Mouse (Mus musculus): Measurements from ENCODE around the gene Tmem131. TPM values are rescaled to one million over a fixed set of nuclear protein-coding genes. Genes with fewer than 3 reads are reported as not detected.
A peak's percentile ranks its signal among the peaks of the same experiment; 100 is the strongest.

The Tmem131 gene
- total and polyA plus RNA-seq, 2 experiments from 2014 or later = 8.9 to 21.5 TPM

DNA sequence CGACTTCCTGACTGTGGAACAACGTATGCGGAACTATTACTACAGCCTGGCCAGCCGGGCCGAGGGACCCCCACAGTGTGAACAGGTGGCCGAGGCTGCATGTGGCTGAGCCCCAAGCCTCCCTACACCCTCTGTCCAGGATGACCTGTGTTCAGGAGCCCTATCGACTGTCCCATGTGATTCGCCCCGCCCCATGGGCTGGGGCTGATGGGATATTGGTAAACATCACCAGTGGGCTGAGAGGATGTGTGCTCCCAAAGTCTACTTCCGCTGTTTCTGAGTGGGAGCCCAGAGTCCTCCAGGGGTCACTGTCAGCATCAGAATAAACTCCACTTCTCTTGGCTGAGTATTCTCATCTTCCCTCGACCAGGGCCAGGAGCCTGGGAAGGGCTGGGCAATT, 161.0 kb downstream of the Tmem131 start:
- WGBS = 73% methylated on average over 11 of the region's 11 CpGs
- DNase-seq (ENCODE audit: low spot score) (no peak), ATAC-seq (no peak)
- H3K4me1 ChIP-seq (ENCODE audit: insufficient read depth, low read length) = no peaks in the 10 kb centered on the region
- no peak overlapping the region for H3K4me2 ChIP-seq (ENCODE audit: low read depth, low read length)
- no peak overlapping the region for H3K4me3 ChIP-seq (ENCODE audit: low read length)
- no peaks in the 10 kb centered on the region for H3K27me3 ChIP-seq (ENCODE audit: insufficient read depth, low read length)
- H3K9me3 ChIP-seq (ENCODE audit: low read length) = no peaks in the 10 kb centered on the region
- no peak overlapping the region for H3K9ac ChIP-seq (replicated peaks; ENCODE audit: low read length)
- H3K36me3 ChIP-seq (ENCODE audit: insufficient read depth, low read length) = no peaks in the 10 kb centered on the region
- no peak for TF ChIP-seq CTCF (IDR thresholded peaks at IDR 0.05; ENCODE audit: low read depth)
- H3K27ac ChIP-seq = no peak overlapping the region

DNA sequence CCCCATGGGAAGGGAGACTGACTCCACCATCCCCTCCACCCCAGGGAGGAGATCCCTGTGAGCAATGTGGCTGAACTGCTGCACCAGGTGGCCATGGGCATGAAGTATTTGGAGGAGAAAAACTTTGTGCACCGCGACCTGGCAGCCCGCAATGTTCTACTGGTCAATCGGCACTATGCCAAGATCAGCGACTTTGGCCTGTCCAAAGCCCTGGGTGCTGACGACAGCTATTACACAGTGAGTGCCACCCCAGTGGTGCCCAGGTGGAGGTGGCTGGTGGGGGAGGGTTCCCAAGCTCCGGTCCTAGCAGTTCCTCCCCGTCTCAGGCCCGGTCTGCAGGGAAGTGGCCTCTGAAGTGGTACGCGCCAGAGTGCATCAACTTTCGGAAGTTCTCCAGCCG, 162.7 kb downstream of the Tmem131 start:
- H3K9me3 ChIP-seq (ENCODE audit: low read length) = no peaks in the 10 kb centered on the region
- H3K4me2 ChIP-seq (ENCODE audit: low read depth, low read length) = no peak overlapping the region
- 93% methylated on average over 13 of the region's 13 CpGs for WGBS
- no peak for TF ChIP-seq CTCF (IDR thresholded peaks at IDR 0.05; ENCODE audit: low read depth)
- no peaks in the 10 kb centered on the region for H3K4me1 ChIP-seq (ENCODE audit: insufficient read depth, low read length)
- H3K27ac ChIP-seq = no peak overlapping the region
- H3K27me3 ChIP-seq (ENCODE audit: insufficient read depth, low read length) = no peaks in the 10 kb centered on the region
- H3K4me3 ChIP-seq (ENCODE audit: low read length) = no peak overlapping the region
- ATAC-seq (no peak), DNase-seq (ENCODE audit: low spot score) (no peak)
- no peaks in the 10 kb centered on the region for H3K36me3 ChIP-seq (ENCODE audit: insufficient read depth, low read length)
- no peak overlapping the region for H3K9ac ChIP-seq (replicated peaks; ENCODE audit: low read length)

DNA sequence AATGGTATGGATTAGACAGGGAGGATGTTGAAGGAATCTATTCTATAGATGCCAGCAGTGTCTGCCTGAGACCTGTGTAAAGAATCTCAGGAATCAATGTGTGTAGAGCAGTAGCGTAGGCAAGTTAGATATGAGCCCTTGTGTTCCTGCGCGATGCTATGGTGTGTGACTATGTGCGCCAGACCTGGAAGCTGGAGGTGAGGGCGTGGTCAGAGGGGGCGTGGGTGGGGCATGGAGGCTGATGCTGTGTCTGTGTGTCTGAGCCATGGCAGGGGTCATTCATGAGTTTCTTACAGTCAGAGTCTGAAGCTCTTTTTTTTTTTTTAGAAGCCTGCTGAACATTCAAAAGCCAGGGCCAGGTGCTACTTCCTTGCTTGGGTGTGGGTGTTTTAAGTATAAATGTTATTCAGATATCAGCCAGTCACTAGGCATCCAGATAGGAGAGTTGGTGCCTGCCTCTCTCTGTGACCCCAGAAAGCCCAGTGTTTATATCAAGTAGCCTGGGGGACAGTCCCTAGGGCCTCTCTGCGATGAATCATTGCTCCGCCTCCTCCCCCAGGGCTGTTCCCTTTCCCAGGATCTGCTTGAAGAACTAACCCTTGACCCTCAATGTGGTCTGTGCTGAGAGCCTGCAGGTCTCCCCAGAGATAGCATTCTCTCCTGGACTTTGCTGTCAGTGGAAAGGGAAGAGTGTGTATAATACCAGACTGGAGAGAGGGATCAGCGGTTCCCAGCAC, 171.1 kb downstream of the Tmem131 start:
- Histone ChIP-seq H3K9ac (replicated peaks; ENCODE audit: low read length) (no peak overlapping the region), H3K9me3 (ENCODE audit: low read length) (no peaks in the 10 kb centered on the region), H3K4me1 (ENCODE audit: insufficient read depth, low read length) (no peaks in the 10 kb centered on the region), H3K36me3 (ENCODE audit: insufficient read depth, low read length) (no peaks in the 10 kb centered on the region), H3K4me3 (ENCODE audit: low read length) (no peak overlapping the region), H3K27me3 (ENCODE audit: insufficient read depth, low read length) (no peaks in the 10 kb centered on the region), H3K4me2 (ENCODE audit: low read depth, low read length) (no peak overlapping the region), H3K27ac (no peak overlapping the region)
- DNase-seq (ENCODE audit: low spot score) (no peak), ATAC-seq (no peak)
- no peak for TF ChIP-seq CTCF (IDR thresholded peaks at IDR 0.05; ENCODE audit: low read depth)
- 88% methylated on average over 9 of the region's 9 CpGs for WGBS

DNA sequence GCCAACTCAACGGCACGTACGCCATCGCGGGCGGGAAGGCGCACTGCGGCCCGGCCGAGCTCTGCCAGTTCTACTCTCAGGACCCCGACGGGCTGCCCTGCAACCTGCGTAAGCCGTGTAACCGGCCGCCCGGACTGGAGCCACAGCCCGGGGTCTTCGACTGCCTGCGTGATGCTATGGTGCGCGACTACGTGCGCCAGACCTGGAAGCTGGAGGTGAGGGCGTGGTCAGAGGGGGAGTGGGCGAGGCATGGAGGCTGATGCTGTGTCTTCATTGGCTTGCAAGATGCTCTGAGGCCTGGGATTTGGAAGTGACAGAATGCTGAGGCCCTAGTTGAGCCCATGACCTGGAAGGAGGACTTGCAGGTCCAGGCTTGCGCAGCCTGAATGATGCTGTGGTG, 172.5 kb downstream of the Tmem131 start:
- Histone ChIP-seq H3K27me3 (ENCODE audit: insufficient read depth, low read length) (no peaks in the 10 kb centered on the region), H3K9ac (replicated peaks; ENCODE audit: low read length) (no peak overlapping the region), H3K4me1 (ENCODE audit: insufficient read depth, low read length) (no peaks in the 10 kb centered on the region), H3K4me3 (ENCODE audit: low read length) (no peak overlapping the region), H3K36me3 (ENCODE audit: insufficient read depth, low read length) (no peaks in the 10 kb centered on the region), H3K9me3 (ENCODE audit: low read length) (no peaks in the 10 kb centered on the region), H3K27ac (no peak overlapping the region), H3K4me2 (ENCODE audit: low read depth, low read length) (peak overlapping the region; percentile 10; the same call in 1 of the 2 replicates)
- no peak for TF ChIP-seq CTCF (IDR thresholded peaks at IDR 0.05; ENCODE audit: low read depth)
- whole genome bisulfite sequencing = 21% methylated on average over 27 of the region's 27 CpGs
- 0 out of 2 replicates have a peak, but pooled peaks have one; percentile 18 for ATAC-seq
- no peak for DNase-seq (ENCODE audit: low spot score)

DNA sequence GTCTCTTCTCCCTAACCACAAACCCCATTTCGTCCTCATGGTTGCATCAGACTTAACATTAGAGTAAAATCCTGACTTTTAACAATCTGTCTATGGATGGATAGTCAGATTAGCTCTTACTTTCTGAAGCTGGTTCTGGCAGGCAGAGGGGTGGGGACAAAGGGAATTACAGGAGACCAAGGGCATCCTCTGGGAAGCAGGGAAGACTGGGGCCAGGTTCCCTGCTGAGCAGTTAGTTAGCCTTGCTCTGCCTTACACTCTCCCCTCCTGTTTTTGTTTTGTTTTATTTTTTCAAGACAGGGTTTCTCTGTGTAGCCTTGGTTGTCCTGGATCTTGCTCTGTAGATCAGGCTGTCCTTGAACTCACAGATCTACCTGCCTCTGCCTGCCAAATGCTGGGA, 173.5 kb downstream of the Tmem131 start:
- Histone ChIP-seq H3K4me1 (ENCODE audit: insufficient read depth, low read length) (no peaks in the 10 kb centered on the region), H3K4me2 (ENCODE audit: low read depth, low read length) (no peak overlapping the region), H3K36me3 (ENCODE audit: insufficient read depth, low read length) (no peaks in the 10 kb centered on the region), H3K27me3 (ENCODE audit: insufficient read depth, low read length) (no peaks in the 10 kb centered on the region), H3K4me3 (ENCODE audit: low read length) (no peak overlapping the region), H3K9ac (replicated peaks; ENCODE audit: low read length) (no peak overlapping the region), H3K9me3 (ENCODE audit: low read length) (no peaks in the 10 kb centered on the region), H3K27ac (no peak overlapping the region)
- 88% methylated on average over 1 of the region's 1 CpGs for WGBS
- no peak for TF ChIP-seq CTCF (IDR thresholded peaks at IDR 0.05; ENCODE audit: low read depth)
- ATAC-seq (no peak), DNase-seq (ENCODE audit: low spot score) (no peak)

DNA sequence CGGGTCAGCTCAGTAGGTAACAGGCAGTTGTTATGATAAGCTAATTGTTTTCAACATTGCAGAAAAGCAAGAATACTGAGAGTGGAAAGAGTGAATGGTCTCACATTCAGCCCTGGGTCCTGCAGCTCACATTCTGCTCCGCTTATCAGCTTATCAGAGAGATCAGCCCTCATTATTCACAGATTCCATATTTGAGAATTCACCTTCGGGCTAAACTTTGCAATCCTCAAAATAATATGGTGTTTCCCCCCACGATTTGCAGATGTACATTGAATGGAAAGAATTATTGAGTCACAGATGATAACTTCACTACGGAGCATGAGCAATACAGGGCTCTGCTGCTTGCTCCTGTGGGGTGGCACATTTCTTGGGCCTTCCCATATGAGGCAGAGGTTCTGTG, 174.7 kb downstream of the Tmem131 start:
- WGBS = 74% methylated on average over 5 of the region's 5 CpGs
- no peak for ATAC-seq

DNA sequence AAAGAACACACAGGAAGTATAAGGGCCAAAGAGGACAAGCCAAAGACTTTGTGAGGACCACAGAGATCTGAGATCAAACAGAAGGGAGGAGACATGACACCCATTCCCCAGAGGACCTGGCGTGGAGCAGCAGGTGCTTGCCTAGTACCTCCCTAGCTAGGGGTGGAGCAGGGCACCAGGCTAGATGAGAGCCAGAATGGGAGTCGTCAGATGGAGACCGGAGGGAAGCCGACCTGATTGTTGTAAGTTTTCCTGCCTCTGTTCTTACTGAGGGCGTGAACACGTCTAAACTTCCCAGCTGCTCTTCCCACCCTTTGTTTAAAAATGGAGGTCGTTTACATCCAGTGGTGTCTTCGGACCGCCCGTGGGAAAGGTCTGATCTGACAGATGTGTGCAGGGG, 176.1 kb downstream of the Tmem131 start:
- H3K9ac ChIP-seq (replicated peaks; ENCODE audit: low read length) = no peak overlapping the region
- H3K27ac ChIP-seq = no peak overlapping the region
- no peaks in the 10 kb centered on the region for H3K36me3 ChIP-seq (ENCODE audit: insufficient read depth, low read length)
- no peak for TF ChIP-seq CTCF (IDR thresholded peaks at IDR 0.05; ENCODE audit: low read depth)
- H3K4me2 ChIP-seq (ENCODE audit: low read depth, low read length) = no peak overlapping the region
- no peaks in the 10 kb centered on the region for H3K27me3 ChIP-seq (ENCODE audit: insufficient read depth, low read length)
- no peak overlapping the region for H3K4me3 ChIP-seq (ENCODE audit: low read length)
- DNase-seq (ENCODE audit: low spot score) (no peak), ATAC-seq (no peak)
- no peaks in the 10 kb centered on the region for H3K4me1 ChIP-seq (ENCODE audit: insufficient read depth, low read length)
- 49% methylated on average over 10 of the region's 10 CpGs for WGBS
- no peaks in the 10 kb centered on the region for H3K9me3 ChIP-seq (ENCODE audit: low read length)

More for the DNA sequence above, 174.7 kb downstream of the Tmem131 start:
- no peak for DNase-seq (ENCODE audit: low spot score)
- no peak overlapping the region for H3K4me3 ChIP-seq (ENCODE audit: low read length)
- no peaks in the 10 kb centered on the region for H3K4me1 ChIP-seq (ENCODE audit: insufficient read depth, low read length)
- no peak overlapping the region for H3K4me2 ChIP-seq (ENCODE audit: low read depth, low read length)
- no peaks in the 10 kb centered on the region for H3K9me3 ChIP-seq (ENCODE audit: low read length)
- no peaks in the 10 kb centered on the region for H3K27me3 ChIP-seq (ENCODE audit: insufficient read depth, low read length)
- H3K27ac ChIP-seq = no peak overlapping the region
- TF ChIP-seq CTCF (IDR thresholded peaks at IDR 0.05; ENCODE audit: low read depth) = no peak
- no peaks in the 10 kb centered on the region for H3K36me3 ChIP-seq (ENCODE audit: insufficient read depth, low read length)
- H3K9ac ChIP-seq (replicated peaks; ENCODE audit: low read length) = no peak overlapping the region
